Mouse (Mus musculus): ENCODE measurements around the gene Aagab. TPM values are rescaled to one million over a fixed set of nuclear protein-coding genes. Genes with fewer than 3 reads are reported as not detected.

The Aagab gene
- total RNA-seq, 2 experiments from 2014 or later, result 10.8 to 13.4 TPM

- DNase-seq (ENCODE audit: low spot score in 2 of 2), result no peak
These were observed 67.4 kb downstream of the Aagab start for GRCm38 (mm10) chr9:63669816-63670215.

- DNase-seq (ENCODE audit: low spot score in 2 of 2), result peak in 1 of 2 experiments; percentile 66
These were observed 70.5 kb downstream of the Aagab start for GRCm38 (mm10) chr9:63672797-63673493.

- no peak for DNase-seq (ENCODE audit: low spot score in 2 of 2)
These were observed 71.0 kb downstream of the Aagab start for GRCm38 (mm10) chr9:63673494-63673805.

GRCm38 (mm10) chr9:63674613-63675012 lies 72.2 kb downstream of the Aagab start:
- no peak for DNase-seq (ENCODE audit: low spot score in 2 of 2)

GRCm38 (mm10) chr9:63677621-63678020 lies 75.2 kb downstream of the Aagab start:
- DNase-seq (ENCODE audit: low spot score in 2 of 2), result no peak

GRCm38 (mm10) chr9:63678076-63678475 lies 75.6 kb downstream of the Aagab start:
- DNase-seq (ENCODE audit: low spot score in 2 of 2), result no peak

- no peak for DNase-seq (ENCODE audit: low spot score in 2 of 2)
These were observed 79.8 kb downstream of the Aagab start for GRCm38 (mm10) chr9:63682301-63682700.

- DNase-seq (ENCODE audit: low spot score in 2 of 2), result no peak
These were observed 80.5 kb downstream of the Aagab start for GRCm38 (mm10) chr9:63682943-63683342.

GRCm38 (mm10) chr9:63684277-63684676 lies 81.8 kb downstream of the Aagab start:
- no peak for DNase-seq (ENCODE audit: low spot score in 2 of 2)

- no peak for DNase-seq (ENCODE audit: low spot score in 2 of 2)
These were observed 82.9 kb downstream of the Aagab start for GRCm38 (mm10) chr9:63685352-63685751.

- DNase-seq (ENCODE audit: low spot score in 2 of 2), result no peak
These were observed 85.1 kb downstream of the Aagab start for GRCm38 (mm10) chr9:63687413-63688015.

GRCm38 (mm10) chr9:63690511-63690910 lies 88.1 kb downstream of the Aagab start:
- DNase-seq (ENCODE audit: low spot score in 2 of 2), result no peak

- DNase-seq (ENCODE audit: low spot score in 2 of 2), result no peak
These were observed 89.5 kb downstream of the Aagab start for GRCm38 (mm10) chr9:63691960-63692359.

Other genes starting within 250 kb of the Aagab start
- gene Map2k5, start 224.8 kb upstream of the Aagab start, total RNA-seq (2021), result 10 to 100 TPM; 21.8 to 27.1 TPM
- 10 to 100 TPM; 17.1 to 27.1 TPM for gene 2300009A05Rik, start 203.4 kb upstream of the Aagab start, total RNA-seq (2021)
- gene Iqch, start 167 bp upstream of the Aagab start, total RNA-seq (2021), result not detected
- gene Smad3, start 155.3 kb downstream of the Aagab start, total RNA-seq (2021), result 10 to 100 TPM; 42.9 to 44.6 TPM